Mouse (Mus musculus): ENCODE data around the gene Olfr1101.

The Olfr1101 gene

DNA sequence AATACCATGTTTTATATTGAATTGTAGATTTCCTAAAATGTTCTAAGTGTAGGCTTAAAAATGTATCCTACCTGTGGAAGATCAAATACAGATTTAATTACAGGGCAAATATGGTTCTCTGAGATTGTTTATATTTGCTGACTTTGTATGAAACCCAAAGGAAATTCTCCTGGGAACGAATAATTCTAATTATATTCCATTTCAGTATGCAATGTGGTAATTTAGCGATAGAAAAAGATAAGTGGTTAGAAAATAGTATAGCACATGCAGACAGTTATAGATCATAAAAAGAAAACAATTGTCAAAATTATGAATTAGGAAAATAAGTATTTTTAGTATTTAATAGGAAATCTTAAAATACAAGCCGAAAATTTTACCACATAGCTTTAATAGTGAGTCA, at the start of gene Olfr1101:
Gene Olfr1101, minus strand, starts transcription at position 101 of the 400 bp plus-strand sequence.
- no peak for DNase-seq

DNA sequence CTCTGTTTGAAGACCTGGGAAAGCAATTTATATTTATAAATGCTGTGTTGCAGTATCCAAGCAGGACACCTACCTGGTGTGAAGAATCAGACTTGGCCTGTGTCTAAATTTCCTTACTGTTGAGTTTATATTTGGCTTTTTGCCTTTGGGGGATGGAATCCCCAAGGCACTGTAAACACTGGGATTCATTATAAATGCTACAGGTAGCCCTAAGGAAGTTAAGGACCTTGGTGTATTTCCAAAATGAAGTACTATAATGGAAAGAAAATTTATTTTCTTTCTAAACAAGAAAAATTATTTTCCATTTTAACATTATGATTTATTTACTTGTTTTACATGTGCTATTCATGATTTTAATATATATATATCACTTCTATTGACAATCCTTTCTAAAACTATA, 45.4 kb upstream of the Olfr1101 start, which contains the start of gene Olfr1105:
Gene Olfr1105, minus strand, starts transcription at position 101 of the 400 bp plus-strand sequence.
- no peak for DNase-seq

DNA sequence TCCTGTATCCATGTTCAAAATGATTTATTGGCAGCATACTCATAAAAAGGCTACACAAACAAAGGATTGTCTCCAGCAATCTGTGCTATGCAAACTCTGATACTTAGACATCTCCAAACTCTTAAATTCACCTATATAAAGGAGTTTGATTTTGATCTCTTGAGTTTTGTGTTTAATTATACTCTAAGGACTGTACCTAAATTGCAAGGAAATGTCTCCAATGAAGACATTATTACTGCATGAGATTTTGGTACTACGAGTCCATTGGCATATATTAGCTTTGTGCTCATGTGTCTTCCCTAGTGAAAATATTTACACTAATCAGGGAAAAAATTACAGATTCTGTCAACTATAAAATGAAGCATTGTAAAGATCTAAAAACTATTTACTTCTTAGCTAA, 36.0 kb upstream of the Olfr1101 start, which contains the start of gene Olfr1104:
Gene Olfr1104, minus strand, starts transcription at position 101 of the 400 bp plus-strand sequence.
- DNase-seq: no peak

DNA sequence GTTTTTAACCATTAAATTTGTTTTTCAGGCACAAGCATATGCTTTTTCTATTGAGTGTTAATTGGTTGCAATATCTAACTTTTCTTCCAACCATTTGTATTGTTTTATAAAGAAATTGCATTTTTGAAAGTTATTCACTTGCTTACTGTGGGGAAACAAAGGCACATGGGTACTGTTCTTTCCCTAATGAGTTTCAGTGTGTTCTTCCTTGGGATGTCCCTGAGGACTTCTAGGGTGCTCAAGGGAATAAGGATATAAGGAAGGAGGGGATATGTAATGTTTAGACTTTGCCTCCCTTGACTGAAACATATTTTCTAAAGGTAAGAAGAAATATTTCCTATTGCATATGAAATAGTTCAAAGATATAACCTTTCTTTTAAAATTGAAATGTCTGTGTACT, 7.1 kb upstream of the Olfr1101 start, which contains the start of gene Olfr1102:
Gene Olfr1102, plus strand, starts transcription at position 301 of the 400 bp plus-strand sequence.
- DNase-seq: no peak

DNA sequence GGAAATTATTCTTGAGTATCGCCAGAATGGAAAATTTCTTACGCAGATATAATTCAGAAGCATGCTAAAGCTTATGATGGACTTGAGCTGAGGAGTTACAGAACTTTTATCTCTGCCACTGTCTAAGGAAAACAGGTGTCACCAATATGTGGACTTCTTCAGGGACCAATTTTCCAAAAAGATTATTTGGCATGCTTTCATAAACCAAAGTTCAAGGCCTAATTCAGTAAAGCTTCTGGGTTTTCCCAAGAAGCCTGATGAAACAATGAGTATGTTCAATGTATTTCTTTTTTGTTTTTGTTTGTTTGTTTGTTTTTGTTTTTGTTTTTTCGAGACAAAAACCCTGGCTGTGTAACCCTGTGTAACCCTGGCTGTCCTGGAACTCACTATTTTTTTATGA, 11.2 kb downstream of the Olfr1101 start, which contains the start of gene Olfr1100:
Gene Olfr1100, minus strand, starts transcription at position 101 of the 400 bp plus-strand sequence.
- no peak for DNase-seq

DNA sequence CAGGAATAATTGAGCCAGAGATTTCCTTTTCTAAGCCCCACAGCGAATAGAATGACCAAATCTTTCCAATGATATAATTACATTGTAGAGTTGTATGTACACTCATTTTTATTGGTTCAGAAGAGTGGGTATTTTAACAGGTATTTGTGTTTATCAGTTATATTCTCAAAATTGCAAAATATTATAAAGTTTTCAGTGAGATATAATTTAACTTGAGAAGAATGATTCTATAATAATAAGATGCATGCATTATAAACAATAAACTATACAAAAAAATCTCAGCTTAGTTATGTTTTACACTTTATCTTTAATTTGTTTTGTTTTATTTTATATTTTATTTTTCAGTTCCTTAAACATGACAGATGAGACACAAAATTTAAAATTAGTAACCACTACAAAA, 30.4 kb downstream of the Olfr1101 start, which contains the start of gene Olfr1099:
Gene Olfr1099, minus strand, starts transcription at position 101 of the 400 bp plus-strand sequence.
- no peak for DNase-seq
